Mouse (Mus musculus): Measurements from ENCODE around the gene Golm1.

- TF ChIP-seq CTCF (IDR thresholded peaks at IDR 0.05; ENCODE audit: low read depth) (no peak), EP300 (optimal IDR thresholded peaks at IDR 0.05) (no peak)
Observed at GRCm38 (mm10) chr13:59653136-59653535, 22.5 kb downstream of the Golm1 start.
